Mouse (Mus musculus) neutrophil, adult 83 days (primary cell): Measurements from ENCODE around the gene 4930402F06Rik. TPM values are rescaled to one million over a fixed set of nuclear protein-coding genes. Genes with fewer than 3 reads are reported as not detected.

Source experiments
- total RNA-seq, 2 experiments: library from RNA; stranded (reverse); gene quantifications; one replicate each; pipeline ENCODE4 v1.2.4; 2023

Gene 4930402F06Rik
- total RNA-seq = not detected

DNA sequence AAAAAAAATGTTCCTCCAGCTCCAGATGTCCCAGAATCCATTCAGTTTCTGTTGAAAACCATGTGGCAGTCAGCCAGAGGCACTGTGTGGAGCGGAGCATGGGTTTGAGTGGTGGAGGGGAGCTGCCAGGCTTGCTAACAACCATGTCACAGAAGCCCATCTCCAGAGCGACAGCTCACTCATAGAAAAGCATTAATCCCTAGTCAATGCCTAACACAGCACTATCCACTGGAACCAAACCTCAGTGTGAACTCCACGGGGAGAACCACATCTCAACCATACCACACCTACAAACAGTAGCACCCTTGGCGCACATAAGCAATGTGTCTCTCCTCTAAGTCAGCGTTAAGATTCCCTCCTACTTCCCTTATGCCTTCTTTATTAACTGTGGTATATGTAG, at the start of gene 4930402F06Rik:
Gene 4930402F06Rik (minus strand): TSS at position 80 of the 400 bp plus-strand sequence.

DNA sequence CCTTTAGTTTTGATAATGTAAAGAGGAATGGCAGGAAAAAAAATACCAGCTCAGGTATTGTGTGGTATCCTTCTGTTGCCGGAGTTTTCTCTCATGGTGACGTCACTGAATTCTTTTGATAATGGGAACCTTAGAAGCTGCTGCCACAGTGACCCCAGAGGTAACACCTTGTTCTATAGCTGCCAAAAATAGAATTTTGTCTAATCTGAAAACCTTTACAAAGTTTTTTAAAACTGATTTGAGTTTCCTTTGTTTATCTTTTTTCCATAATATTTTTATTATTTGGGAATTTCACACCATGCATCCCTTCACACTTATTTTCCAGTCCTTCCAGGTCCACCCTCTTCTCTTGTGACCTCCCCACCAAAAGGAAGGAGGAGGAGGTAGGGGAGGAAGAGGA, 29.3 kb downstream of the 4930402F06Rik start, which contains the start of gene 4930568D16Rik:
Gene 4930568D16Rik (minus strand): TSS at position 101 of the 400 bp plus-strand sequence.

DNA sequence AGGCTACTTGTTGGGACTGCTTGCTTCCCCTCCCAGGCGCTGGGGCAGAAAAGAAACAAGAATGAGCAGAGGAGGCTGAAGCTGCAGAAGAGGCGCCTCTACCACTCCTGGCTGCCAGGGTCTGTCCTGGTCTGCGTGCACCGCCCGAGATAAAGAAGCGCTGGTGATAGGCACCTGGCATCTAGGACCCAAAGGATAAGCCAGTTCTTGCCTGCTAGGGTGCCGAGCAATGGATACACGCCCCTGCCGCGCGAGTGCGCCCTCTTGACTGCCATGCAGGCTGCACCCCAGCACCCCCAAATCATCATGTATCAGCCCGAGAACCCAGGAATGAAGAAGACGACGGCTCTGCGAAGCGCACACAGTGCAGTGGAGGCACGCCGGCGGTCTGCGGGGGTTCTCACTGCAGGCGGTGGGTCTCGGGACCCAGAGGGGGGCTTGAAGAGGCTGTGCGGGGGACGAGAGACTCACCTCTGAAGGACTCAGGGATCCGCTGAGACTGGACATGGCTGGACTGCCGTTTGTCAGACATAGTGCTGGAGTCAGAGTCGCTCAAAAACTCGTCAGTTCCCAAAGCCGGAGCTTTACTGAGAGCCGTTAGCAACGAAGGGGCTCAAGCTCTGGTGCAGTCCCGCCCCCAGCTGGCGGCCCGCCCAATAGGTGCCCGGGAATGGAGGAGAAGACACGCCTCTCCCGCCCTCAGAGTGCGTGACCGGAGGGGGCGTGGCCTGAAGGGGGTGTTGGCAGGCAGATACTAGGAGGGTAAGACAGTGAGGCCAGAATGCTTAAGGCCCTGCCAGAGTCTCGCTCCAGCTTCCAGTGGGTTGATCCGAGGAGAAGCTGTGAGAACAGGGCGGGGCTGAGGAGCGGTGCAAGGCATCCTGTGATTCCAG, 60.3 kb downstream of the 4930402F06Rik start, which contains the start of gene Stom:
Gene Stom (minus strand): TSS at position 589 of the 893 bp plus-strand sequence.

Other genes starting within 250 kb of the 4930402F06Rik start
- gene Rab14, start 196.1 kb downstream of the 4930402F06Rik start, total RNA-seq = 100 to 1,000 TPM; 134 to 147 TPM
- gene Gsn, start 140.8 kb downstream of the 4930402F06Rik start, total RNA-seq = 100 to 1,000 TPM; 210 to 215 TPM
- 100 to 1,000 TPM; 105 to 117 TPM for gene Stom, start 60.2 kb downstream of the 4930402F06Rik start, total RNA-seq
- not detected for gene 4930568D16Rik, start 29.4 kb downstream of the 4930402F06Rik start, total RNA-seq
- 10 to 100 TPM; 36.0 to 42.3 TPM for gene Ggta1, start 66.1 kb upstream of the 4930402F06Rik start, total RNA-seq
- 10 to 100 TPM; 36.8 to 45.6 TPM for gene Dab2ip, start 161.1 kb upstream of the 4930402F06Rik start, total RNA-seq